Mouse (Mus musculus) myocyte (in vitro differentiated cells): Measurements from ENCODE around the gene Fam189a1. TPM values are rescaled to one million over a fixed set of nuclear protein-coding genes. Genes with fewer than 3 reads are reported as not detected.

Experiments
- H3K27me3 ChIP-seq: one replicate; pipeline ENCODE4 v1.6.1; 2011; ENCODE audit not compliant: control insufficient read depth, insufficient read depth, insufficient read length
- H3K36me3 ChIP-seq: one replicate; pipeline ENCODE4 v1.6.1; 2011; ENCODE audit not compliant: control insufficient read depth, insufficient read depth
- H3K4me2 ChIP-seq: one replicate; pipeline ENCODE4 v1.6.1; 2011; ENCODE audit warnings: low read depth, control low read depth
- H3K4me3 ChIP-seq: one replicate; pipeline ENCODE4 v1.5.1; 2011; ENCODE audit warnings: mild to moderate bottlenecking, control low read depth, moderate library complexity
- H3K79me2 ChIP-seq: one replicate; pipeline ENCODE4 v1.6.1; 2011; ENCODE audit not compliant: control insufficient read depth, insufficient read depth
- H3ac ChIP-seq: one replicate; pipeline ENCODE4 v1.6.1; 2011; ENCODE audit not compliant: control insufficient read depth, insufficient read length
- CEBPB ChIP-seq: IDR thresholded peaks from 2 replicates; pipeline ENCODE4 v1.6.1; 2011; ENCODE audit warnings: mild to moderate bottlenecking, moderate library complexity; ENCODE audit not compliant: poor library complexity, insufficient read depth, severe bottlenecking
- E2F4 ChIP-seq: IDR thresholded peaks from one replicate; pipeline ENCODE4 v1.6.1; 2011; ENCODE audit warnings: mild to moderate bottlenecking, control low read depth, moderate library complexity; ENCODE audit not compliant: insufficient read depth
- MAX ChIP-seq: IDR thresholded peaks from one replicate; pipeline ENCODE4 v1.6.1; 2011; ENCODE audit warnings: low read depth, mild to moderate bottlenecking, control low read depth
- MYOD1 ChIP-seq, 3 experiments: IDR thresholded peaks; one replicate each; pipeline ENCODE4 v1.6.1; 2011; ENCODE audit warnings: control low read depth in 2 of 3, low read depth in 2 of 3, mild to moderate bottlenecking in 2 of 3, moderate library complexity in 1 of 3; ENCODE audit not compliant: insufficient read length in 2 of 3, control insufficient read depth in 1 of 3
- MYOG ChIP-seq, 3 experiments: IDR thresholded peaks; one replicate each; pipeline ENCODE4 v1.6.1; 2011; ENCODE audit warnings: control low read depth in 2 of 3, low read depth in 2 of 3, mild to moderate bottlenecking in 2 of 3; ENCODE audit not compliant: insufficient read length in 2 of 3, control insufficient read depth in 1 of 3, insufficient read depth in 1 of 3
- POLR2A ChIP-seq: IDR thresholded peaks from one replicate; pipeline ENCODE4 v1.6.1; 2011; ENCODE audit warnings: low read depth, mild to moderate bottlenecking, control low read depth, moderate library complexity; ENCODE audit not compliant: insufficient read length
- POLR2AphosphoS2 ChIP-seq: IDR thresholded peaks from one replicate; pipeline ENCODE4 v1.6.1; 2011; ENCODE audit warnings: low read depth, control low read depth; ENCODE audit not compliant: insufficient read length
- REST ChIP-seq: IDR thresholded peaks from one replicate; pipeline ENCODE4 v1.6.1; 2011; ENCODE audit warnings: mild to moderate bottlenecking, control low read depth, moderate library complexity; ENCODE audit not compliant: insufficient read depth, insufficient read length
- SRF ChIP-seq: IDR thresholded peaks from one replicate; pipeline ENCODE4 v1.6.1; 2011; ENCODE audit warnings: low read depth; ENCODE audit not compliant: control insufficient read depth, insufficient read length
- TCF12 ChIP-seq: IDR thresholded peaks from one replicate; pipeline ENCODE4 v1.6.1; 2011; ENCODE audit warnings: mild to moderate bottlenecking, control low read depth; ENCODE audit not compliant: poor library complexity, insufficient read depth, severe bottlenecking
- TCF3 ChIP-seq: IDR thresholded peaks from one replicate; pipeline ENCODE4 v1.6.1; 2011; ENCODE audit warnings: low read depth, control low read depth; ENCODE audit not compliant: insufficient read length
- USF1 ChIP-seq: IDR thresholded peaks from one replicate; pipeline ENCODE4 v1.6.1; 2011; ENCODE audit warnings: low read depth, mild to moderate bottlenecking, control low read depth, moderate library complexity
- polyA plus RNA-seq: library from polyadenylated mRNA; unstranded; fragments of >200 nt; fragmentation: generic; extraction: Trizol; gene quantifications from one replicate; pipeline ENCODE4 v1.2.1, GENCODE M21; 2012; ENCODE audit warnings: missing spikeins

Fam189a1 gene
- polyA plus RNA-seq, 1 experiment: 0.38 TPM

DNA sequence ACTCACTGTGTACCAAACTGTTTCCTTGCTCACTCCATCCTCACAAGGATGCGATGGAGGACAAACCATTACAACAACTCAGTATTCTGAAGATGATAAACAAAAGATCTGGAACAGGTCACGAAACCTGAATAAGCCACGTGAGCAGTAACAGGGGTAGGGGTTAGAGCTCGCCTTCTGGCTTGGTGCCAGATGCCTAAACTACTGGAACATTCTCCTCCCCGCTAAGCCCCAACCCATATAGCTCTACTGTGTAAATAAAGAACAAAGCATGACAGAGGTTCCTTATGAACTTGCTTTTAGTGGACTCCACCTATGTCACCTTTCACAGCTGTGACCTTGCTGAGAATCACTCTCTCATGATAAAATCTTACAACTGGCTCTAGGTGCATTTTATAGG, 139.0 kb downstream of the Fam189a1 start:
- Histone ChIP-seq H3K4me2 (no peak overlapping the region), H3K79me2 (no peaks in the 10 kb centered on the region), H3ac (no peak overlapping the region), H3K36me3 (no peaks in the 10 kb centered on the region), H3K27me3 (no peaks in the 10 kb centered on the region), H3K4me3 (no peak overlapping the region)
- TF ChIP-seq MYOD1 (IDR thresholded peaks at IDR 0.05; ENCODE audit: control insufficient read depth in 1 of 3, insufficient read length in 2 of 3, low read depth in 2 of 3): no peak
- TF ChIP-seq USF1: no peak
- no peak for TF ChIP-seq TCF3
- no peak for TF ChIP-seq MAX
- no peak for TF ChIP-seq POLR2A

GRCm38 (mm10) chr7:65011133-65011532, 145.2 kb downstream of the Fam189a1 start:
- H3K4me2 ChIP-seq: no peak overlapping the region
- TF ChIP-seq MYOG (IDR thresholded peaks at IDR 0.05; ENCODE audit: control insufficient read depth in 1 of 3, insufficient read depth in 1 of 3, insufficient read length in 2 of 3, low read depth in 2 of 3) (no peak), E2F4 (no peak), POLR2A (no peak), TCF12 (no peak), TCF3 (no peak), MAX (no peak), USF1 (no peak), SRF (no peak), CEBPB (no peak), MYOD1 (IDR thresholded peaks at IDR 0.05; ENCODE audit: control insufficient read depth in 1 of 3, insufficient read length in 2 of 3, low read depth in 2 of 3) (no peak), POLR2AphosphoS2 (no peak), REST (no peak)
- no peak overlapping the region for H3ac ChIP-seq
- H3K36me3 ChIP-seq: no peaks in the 10 kb centered on the region
- no peak overlapping the region for H3K4me3 ChIP-seq
- no peaks in the 10 kb centered on the region for H3K79me2 ChIP-seq
- H3K27me3 ChIP-seq: no peaks in the 10 kb centered on the region

DNA sequence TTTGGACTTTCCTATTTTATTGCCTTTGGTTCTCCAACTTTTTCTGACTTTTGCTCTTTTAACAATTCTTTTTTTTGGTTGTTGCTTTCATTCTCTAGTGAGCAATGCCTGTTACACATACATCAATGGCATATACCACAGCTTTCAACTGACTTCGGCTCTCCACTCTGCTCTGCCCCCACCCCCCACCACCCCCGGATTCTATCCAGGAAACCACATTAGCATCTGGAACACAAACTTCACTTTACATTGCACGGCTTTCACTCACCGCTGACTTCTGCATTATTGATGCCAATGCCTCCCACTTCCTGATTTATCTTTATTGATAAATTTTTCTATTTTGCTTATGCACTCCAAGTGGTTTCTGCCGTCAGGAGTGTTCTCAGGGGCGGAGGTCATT, 146.1 kb downstream of the Fam189a1 start:
- H3K4me3 ChIP-seq: no peak overlapping the region
- no peak overlapping the region for H3ac ChIP-seq
- no peak overlapping the region for H3K4me2 ChIP-seq
- TF ChIP-seq TCF12 (no peak), POLR2AphosphoS2 (no peak), E2F4 (no peak), POLR2A (no peak), REST (no peak), SRF (no peak), MYOD1 (IDR thresholded peaks at IDR 0.05; ENCODE audit: control insufficient read depth in 1 of 3, insufficient read length in 2 of 3, low read depth in 2 of 3) (no peak), MAX (no peak), USF1 (no peak), MYOG (IDR thresholded peaks at IDR 0.05; ENCODE audit: control insufficient read depth in 1 of 3, insufficient read depth in 1 of 3, insufficient read length in 2 of 3, low read depth in 2 of 3) (no peak), CEBPB (no peak), TCF3 (no peak)
- no peaks in the 10 kb centered on the region for H3K79me2 ChIP-seq
- H3K36me3 ChIP-seq: no peaks in the 10 kb centered on the region
- no peaks in the 10 kb centered on the region for H3K27me3 ChIP-seq

DNA sequence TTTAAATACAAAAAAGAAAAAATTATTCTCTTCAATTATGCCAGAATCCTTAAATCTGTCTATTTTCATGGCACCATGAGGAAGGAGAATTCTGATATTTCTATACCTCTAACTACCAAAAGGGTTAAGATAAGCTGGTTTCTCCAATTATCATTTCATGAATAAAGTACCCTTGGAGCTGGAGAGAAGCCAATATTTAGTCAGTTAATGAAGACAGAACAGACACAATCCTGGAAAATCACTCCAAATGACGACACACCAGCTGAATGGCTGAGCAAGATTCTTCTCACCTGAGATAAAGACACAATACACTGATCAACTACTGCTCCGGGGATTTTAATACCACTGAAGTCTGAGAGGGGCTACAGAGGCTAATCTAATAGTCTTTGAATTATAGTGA, 150.6 kb downstream of the Fam189a1 start:
- Histone ChIP-seq H3K27me3 (no peaks in the 10 kb centered on the region), H3K36me3 (no peaks in the 10 kb centered on the region), H3K79me2 (no peaks in the 10 kb centered on the region), H3ac (no peak overlapping the region), H3K4me3 (no peak overlapping the region), H3K4me2 (no peak overlapping the region)
- TF ChIP-seq POLR2AphosphoS2 (no peak), USF1 (no peak), E2F4 (no peak), MAX (no peak), SRF (no peak)

DNA sequence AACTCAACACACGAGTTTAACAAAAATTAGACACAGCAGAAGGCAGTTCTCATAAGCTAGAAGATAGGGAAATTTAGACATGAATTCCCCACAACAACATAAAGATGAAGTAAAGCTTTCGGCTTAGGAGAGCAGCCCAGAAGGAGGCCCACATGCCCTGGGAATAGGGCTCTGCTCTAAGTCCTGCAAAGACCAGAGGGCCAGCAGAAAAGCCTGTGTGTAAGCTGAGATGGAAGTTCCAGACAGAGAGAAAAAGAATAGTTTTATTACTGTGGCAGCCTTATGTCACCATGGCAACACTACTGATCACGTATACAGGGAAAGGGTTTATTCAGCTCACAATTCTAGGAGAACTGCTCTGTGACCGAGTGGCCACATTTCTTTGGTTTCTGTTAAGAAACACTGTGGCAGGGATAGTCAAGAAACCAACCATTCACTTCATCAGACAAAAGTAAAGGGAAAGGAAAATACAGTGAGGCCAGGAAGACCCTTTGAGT, 156.6 kb downstream of the Fam189a1 start:
- Histone ChIP-seq H3K4me3 (no peak overlapping the region), H3K4me2 (no peak overlapping the region), H3ac (no peak overlapping the region), H3K79me2 (no peaks in the 10 kb centered on the region), H3K27me3 (no peaks in the 10 kb centered on the region), H3K36me3 (no peaks in the 10 kb centered on the region)
- TF ChIP-seq MYOG (IDR thresholded peaks at IDR 0.05; ENCODE audit: control insufficient read depth in 1 of 3, insufficient read depth in 1 of 3, insufficient read length in 2 of 3, low read depth in 2 of 3) (no peak), TCF3 (no peak), E2F4 (no peak)
